Mouse (Mus musculus): ENCODE measurements around the gene Lbh.

DNA sequence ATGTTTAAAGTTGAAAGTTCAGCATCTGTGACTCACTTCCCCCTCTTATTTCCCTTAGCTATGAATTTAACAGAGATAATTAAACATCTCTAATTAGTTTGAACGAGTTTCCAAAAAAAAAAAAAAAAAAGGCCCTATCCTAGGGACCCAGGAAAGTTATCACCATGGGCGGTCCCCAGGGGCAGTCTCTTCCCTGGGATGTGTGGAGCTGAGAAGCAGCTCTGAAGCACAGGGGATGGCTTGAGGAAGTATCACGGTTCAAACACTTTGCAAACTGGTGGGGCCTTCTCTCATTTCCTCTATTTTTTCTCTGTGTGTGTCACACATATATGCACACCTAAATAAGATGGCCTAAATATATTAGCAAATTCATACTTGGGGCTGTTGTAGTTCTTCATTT lies 48.8 kb downstream of the Lbh start:
- TF ChIP-seq CTCF (IDR thresholded peaks at IDR 0.05; ENCODE audit: low read depth) (no peak), EP300 (IDR thresholded peaks at IDR 0.05; ENCODE audit: low read depth) (no peak)
